Comparison of ENCODE assay signal across 19 mouse cellular contexts in the genomic region with DNA sequence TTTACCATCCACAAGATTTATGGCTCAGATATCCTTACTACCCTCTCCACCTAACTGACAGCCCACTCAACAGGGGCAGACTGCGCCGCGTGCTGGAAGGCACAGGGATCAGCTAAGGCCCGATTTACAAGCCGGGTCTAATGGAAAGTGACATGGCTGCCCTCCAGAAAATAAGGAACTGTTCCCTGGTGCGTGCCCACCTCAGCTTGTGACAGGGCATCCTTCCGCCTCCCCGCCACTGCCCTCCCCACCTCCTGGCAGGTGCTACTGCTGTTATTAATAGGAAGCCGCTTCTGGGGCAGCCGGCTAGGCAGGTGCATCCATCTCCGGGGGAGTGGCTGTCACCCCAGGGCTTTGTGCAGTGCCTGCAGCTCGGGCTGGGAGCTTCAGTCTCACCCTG. TPM values are rescaled to one million over a fixed set of nuclear protein-coding genes. Genes with fewer than 3 reads are reported as not detected.
DNase-seq lines count a peak whose midpoint lies in the region; ATAC-seq lines count a peak whose summit lies in the region.
"Had no signal": no experiment of that assay in that cellular context is flagged by ENCODE, and none has a peak within 500 bp of the region (broad histone marks: within the 10 kb centered on the region; RNA-seq: fewer than 3 reads in every experiment).

No protein-coding gene starts in this region.

- peaks cover 26% of the 10 kb centered on the region for H3K4me1 ChIP-seq in midbrain, embryonic 11.5 days (ENCODE audit: control insufficient read depth, insufficient read depth, low read length)
- peaks cover 26% of the 10 kb centered on the region for H3K4me1 ChIP-seq in midbrain, embryonic 16.5 days (ENCODE audit: control insufficient read depth, insufficient read depth, low read length)
- H3K4me1 ChIP-seq in hindbrain, embryonic 13.5 days (replicated peaks): peaks cover 77% of the 10 kb centered on the region
- peaks cover 57% of the 10 kb centered on the region for H3K4me1 ChIP-seq in neural tube, embryonic 15.5 days

- no peak overlapping the region for H3K9ac ChIP-seq in midbrain, embryonic 11.5 days (ENCODE audit: low read length)
- H3K9ac ChIP-seq in midbrain, embryonic 16.5 days (ENCODE audit: low read depth, low read length): no peak overlapping the region
- H3K9ac ChIP-seq in hindbrain, embryonic 13.5 days: peak overlapping the region; percentile 31; the same call in 1 of the 2 replicates
- H3K9ac ChIP-seq in neural tube, embryonic 15.5 days (replicated peaks): no peak overlapping the region
- H3K9ac ChIP-seq: intestine, embryonic 15.5 days; limb, embryonic 15.5 days; liver, postnatal 0 days; stomach, embryonic 15.5 days had no signal

- no peak overlapping the region for H3K27ac ChIP-seq in midbrain, embryonic 11.5 days (ENCODE audit: low read depth, low read length)
- H3K27ac ChIP-seq in midbrain, embryonic 16.5 days (ENCODE audit: low read length): no peak overlapping the region
- H3K27ac ChIP-seq in hindbrain, embryonic 13.5 days: peak overlapping the region; percentile 30
- H3K27ac ChIP-seq in neural tube, embryonic 15.5 days (replicated peaks): peak overlapping the region; percentile 45
- H3K27ac ChIP-seq: intestine, embryonic 15.5 days; kidney, postnatal 0 days; limb, embryonic 15.5 days; stomach, embryonic 15.5 days had no signal

- WGBS in midbrain, embryonic 11.5 days: 18% methylated on average over 12 of the region's 12 CpGs
- 17% methylated on average over 12 of the region's 12 CpGs for WGBS in midbrain, embryonic 16.5 days
- 13% methylated on average over 12 of the region's 12 CpGs for WGBS in hindbrain, embryonic 13.5 days
- 11% methylated on average over 12 of the region's 12 CpGs for WGBS in neural tube, embryonic 15.5 days

- H3K4me2 ChIP-seq in midbrain, embryonic 11.5 days: no peak overlapping the region
- no peak overlapping the region for H3K4me2 ChIP-seq in midbrain, embryonic 16.5 days (ENCODE audit: low read length)
- H3K4me2 ChIP-seq in hindbrain, embryonic 13.5 days: no peak overlapping the region
- H3K4me2 ChIP-seq in neural tube, embryonic 15.5 days: no peak overlapping the region
- H3K4me2 ChIP-seq: intestine, embryonic 15.5 days; limb, embryonic 15.5 days; stomach, embryonic 15.5 days had no signal

- no peaks in the 10 kb centered on the region for H3K36me3 ChIP-seq in midbrain, embryonic 11.5 days (ENCODE audit: control insufficient read depth, insufficient read depth, low read length)
- H3K36me3 ChIP-seq in midbrain, embryonic 16.5 days (ENCODE audit: control insufficient read depth, insufficient read depth, low read length): no peaks in the 10 kb centered on the region
- H3K36me3 ChIP-seq in hindbrain, embryonic 13.5 days: no peaks in the 10 kb centered on the region
- no peaks in the 10 kb centered on the region for H3K36me3 ChIP-seq in neural tube, embryonic 15.5 days
- H3K36me3 ChIP-seq: intestine, embryonic 15.5 days; limb, embryonic 15.5 days; stomach, embryonic 15.5 days had no signal

- peaks cover 3% of the 10 kb centered on the region; the same call in 1 of the 2 replicates for H3K27me3 ChIP-seq in midbrain, embryonic 11.5 days (ENCODE audit: control insufficient read depth, insufficient read depth, low read length)
- peaks cover 2% of the 10 kb centered on the region; the same call in 1 of the 2 replicates for H3K27me3 ChIP-seq in midbrain, embryonic 16.5 days (ENCODE audit: control insufficient read depth, insufficient read depth, low read depth, low read length)
- peaks cover 24% of the 10 kb centered on the region for H3K27me3 ChIP-seq in hindbrain, embryonic 13.5 days
- H3K27me3 ChIP-seq in neural tube, embryonic 15.5 days (replicated peaks): no peaks in the 10 kb centered on the region; the same call in 1 of the 2 replicates

- ATAC-seq in midbrain, embryonic 11.5 days (ENCODE audit: low FRiP score): no peak
- no peak for ATAC-seq in midbrain, embryonic 16.5 days
- ATAC-seq in hindbrain, embryonic 13.5 days (ENCODE audit: low FRiP score): peak; percentile 13; the same call in 1 of the 2 replicates
- peak; percentile 21; the same call in 1 of the 2 replicates for ATAC-seq in neural tube, embryonic 15.5 days (ENCODE audit: low FRiP score)
- ATAC-seq: CD4-positive, CD25-positive, alpha-beta regulatory T cell, adult 4 months; intestine, embryonic 15.5 days; liver, postnatal 0 days had no signal

- peak; percentile 90 for DNase-seq in midbrain, embryonic 11.5 days (ENCODE audit: low spot score, missing footprints)
- peak; percentile 66 to 69 for DNase-seq in cerebellum, postnatal 10 days
- DNase-seq in T-cell, adult 2 months (ENCODE audit: low spot score): no peak
- no peak for DNase-seq in frontal cortex, adult 2 months (ENCODE audit: extremely low spot score in 1 of 2, low spot score in 1 of 2)
- DNase-seq in spleen, postnatal 10 days (ENCODE audit: low spot score in 2 of 2): no peak
- DNase-seq: adrenal gland, postnatal 25 days; gastrocnemius, postnatal 14 days; heart, postnatal 14 days; liver, postnatal 0 days; lung, postnatal 4 days; thymus, postnatal 36 days had no signal

- H3K9me3 ChIP-seq in midbrain, embryonic 11.5 days (ENCODE audit: control insufficient read depth, low read length): no peaks in the 10 kb centered on the region
- no peaks in the 10 kb centered on the region for H3K9me3 ChIP-seq in midbrain, embryonic 16.5 days (replicated peaks; ENCODE audit: control insufficient read depth, low read length, poor library complexity, severe bottlenecking)
- H3K9me3 ChIP-seq in hindbrain, embryonic 13.5 days: no peaks in the 10 kb centered on the region
- H3K9me3 ChIP-seq in neural tube, embryonic 15.5 days (replicated peaks): no peaks in the 10 kb centered on the region
- H3K9me3 ChIP-seq: intestine, embryonic 15.5 days; limb, embryonic 15.5 days; stomach, embryonic 15.5 days had no signal

- no peak overlapping the region for H3K4me3 ChIP-seq in midbrain, embryonic 11.5 days (ENCODE audit: low read depth, low read length)
- H3K4me3 ChIP-seq in midbrain, embryonic 16.5 days (ENCODE audit: low read depth, low read length): no peak overlapping the region
- no peak overlapping the region for H3K4me3 ChIP-seq in hindbrain, embryonic 13.5 days
- H3K4me3 ChIP-seq in neural tube, embryonic 15.5 days (replicated peaks): no peak overlapping the region
- H3K4me3 ChIP-seq: intestine, embryonic 15.5 days; limb, embryonic 15.5 days; stomach, embryonic 15.5 days had no signal

RNA-seq across cellular contexts. Expression of gene Ubiad1, which starts 41.2 kb away (rescaled TPM):
- 15.5 and 15.8 TPM in 2 replicates for polyA plus RNA-seq in midbrain, embryonic 11.5 days (2014; fragmentation: Nextera tagmentation; extraction: Ambion mirVana)
- polyA plus RNA-seq in midbrain, embryonic 16.5 days (2015; fragmentation: Nextera tagmentation; extraction: Ambion mirVana): 19.8 and 20.5 TPM in 2 replicates
- 17.7 and 19.1 TPM in 2 replicates for polyA plus RNA-seq in hindbrain, embryonic 13.5 days (2015; fragmentation: Nextera tagmentation; extraction: Ambion mirVana)
- polyA plus RNA-seq in neural tube, embryonic 15.5 days (2015; fragmentation: Nextera tagmentation; extraction: Ambion mirVana): 17.7 and 19.7 TPM in 2 replicates
- 10.4 and 10.7 TPM in 2 replicates for polyA plus RNA-seq in frontal cortex, adult 2 months (2012; rRNA removed)

RNA-seq across cellular contexts. Expression of gene Mtor, which starts 45.0 kb away (rescaled TPM):
- polyA plus RNA-seq in midbrain, embryonic 11.5 days (2014; fragmentation: Nextera tagmentation; extraction: Ambion mirVana): 30.5 and 30.9 TPM in 2 replicates
- 23.0 and 24.4 TPM in 2 replicates for polyA plus RNA-seq in midbrain, embryonic 16.5 days (2015; fragmentation: Nextera tagmentation; extraction: Ambion mirVana)
- 23.0 and 23.7 TPM in 2 replicates for polyA plus RNA-seq in hindbrain, embryonic 13.5 days (2015; fragmentation: Nextera tagmentation; extraction: Ambion mirVana)
- 17.7 and 21.4 TPM in 2 replicates for polyA plus RNA-seq in neural tube, embryonic 15.5 days (2015; fragmentation: Nextera tagmentation; extraction: Ambion mirVana)
- polyA plus RNA-seq in frontal cortex, adult 2 months (2012; rRNA removed): 44.1 and 45.0 TPM in 2 replicates

Comparison
In these comparisons a context has a peak if more than half of its experiments do, and no peak if none do; other contexts are left out.
1. ATAC-seq: peak in hindbrain, embryonic 13.5 days (single experiment) and neural tube, embryonic 15.5 days (single experiment); none in midbrain, embryonic 11.5 days (single experiment) and midbrain, embryonic 16.5 days (single experiment).
2. DNase-seq: peak in midbrain, embryonic 11.5 days (single experiment) and cerebellum, postnatal 10 days (2 of 2); none in T-cell, adult 2 months (single experiment), frontal cortex, adult 2 months (0 of 2) and spleen, postnatal 10 days (0 of 2).
3. H3K27ac ChIP-seq: peak in hindbrain, embryonic 13.5 days (single experiment) and neural tube, embryonic 15.5 days (single experiment); none in midbrain, embryonic 11.5 days (single experiment) and midbrain, embryonic 16.5 days (single experiment).